Mouse (Mus musculus): ENCODE measurements around the gene Ccnd3.

The Ccnd3 gene

GRCm38 (mm10) chr17:47551049-47551448 is 46.2 kb downstream of the Ccnd3 start:
- DNase-seq (ENCODE audit: extremely low spot score) = no peak

- no peak for DNase-seq (ENCODE audit: extremely low spot score)
These were observed 48.1 kb downstream of the Ccnd3 start for GRCm38 (mm10) chr17:47552994-47553393.

DNA sequence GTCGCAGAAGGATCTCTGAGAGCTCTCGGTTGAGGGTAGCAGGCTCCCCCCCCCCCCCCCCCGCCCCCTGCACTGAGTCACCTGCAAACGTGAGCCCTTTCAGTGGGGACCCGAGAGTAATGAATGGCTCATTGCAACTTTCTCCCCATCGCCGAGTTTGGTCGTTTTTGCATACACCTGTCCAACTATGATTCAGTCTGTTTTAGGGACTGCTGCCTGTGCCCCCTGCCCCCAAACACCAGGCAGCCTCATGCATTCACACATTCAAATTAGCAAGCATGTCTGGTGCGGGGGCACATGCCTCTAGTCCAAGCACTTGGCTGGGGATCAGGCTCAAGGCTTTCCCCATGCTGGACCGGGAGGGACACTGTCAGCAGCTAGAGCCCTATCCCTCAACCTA is 49.8 kb downstream of the Ccnd3 start:
- no peak for DNase-seq (ENCODE audit: extremely low spot score)

DNA sequence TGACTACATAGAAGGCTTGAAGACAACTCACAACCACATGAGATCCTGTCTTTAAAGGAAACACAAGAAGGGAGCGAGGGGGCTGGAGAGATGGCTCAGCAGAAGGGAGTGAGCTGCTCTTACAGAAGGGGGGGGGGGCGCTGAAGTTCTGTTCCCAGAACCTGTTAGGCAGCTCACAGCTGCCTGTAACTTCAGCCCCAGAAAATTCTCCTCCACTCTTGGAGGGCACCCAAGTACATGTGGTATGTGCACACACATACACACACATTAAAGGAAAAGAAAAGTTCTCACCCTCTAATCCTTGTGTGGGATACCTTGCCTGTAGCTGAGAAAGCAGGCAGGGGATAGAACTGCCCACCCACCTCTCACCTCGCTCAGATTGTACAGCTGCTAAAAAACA is 52.3 kb downstream of the Ccnd3 start:
- no peak for DNase-seq (ENCODE audit: extremely low spot score)

DNA sequence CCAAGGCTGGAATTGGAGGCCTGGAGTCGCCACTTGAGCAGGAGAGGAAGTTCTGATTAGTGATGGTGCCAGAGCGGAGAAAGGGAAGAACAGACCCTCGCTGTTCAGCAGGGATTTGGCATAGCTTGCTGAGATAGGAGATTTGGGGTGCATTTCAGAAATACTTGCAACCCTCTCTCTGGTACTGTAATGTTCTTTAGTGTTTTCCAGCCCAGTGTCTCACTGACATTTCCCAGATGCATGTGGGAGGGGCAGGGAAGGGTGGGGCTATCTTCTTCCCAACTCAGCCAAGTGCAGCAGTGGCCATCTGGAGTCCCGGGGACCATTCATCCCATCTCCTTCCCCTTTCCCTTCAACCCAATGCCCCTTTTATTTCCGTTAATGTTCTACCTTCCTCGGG is 54.9 kb downstream of the Ccnd3 start:
- DNase-seq (ENCODE audit: extremely low spot score) = no peak

- no peak for DNase-seq (ENCODE audit: extremely low spot score)
These were observed 58.0 kb downstream of the Ccnd3 start for GRCm38 (mm10) chr17:47562875-47563274.

DNA sequence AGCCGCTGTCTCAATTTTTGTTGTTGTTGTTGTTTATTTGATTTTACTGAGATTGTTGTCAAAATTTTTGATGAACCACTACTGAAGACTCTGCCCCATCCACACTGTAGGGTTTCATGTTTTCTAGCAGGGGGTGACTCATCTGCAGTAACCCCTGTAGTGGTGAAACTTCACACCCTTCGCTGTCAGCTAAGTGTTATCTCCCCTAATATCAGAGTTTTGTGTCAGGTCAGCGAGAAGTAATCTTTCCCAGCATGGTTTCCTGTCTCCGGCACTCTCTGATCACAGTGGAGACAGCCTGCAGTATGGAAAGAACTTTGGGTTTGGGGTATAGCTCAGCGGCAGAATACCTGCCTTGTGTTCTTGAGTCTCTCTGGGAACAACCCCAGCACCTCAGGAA is 59.8 kb downstream of the Ccnd3 start:
- no peak for DNase-seq (ENCODE audit: extremely low spot score)

- DNase-seq (ENCODE audit: extremely low spot score) = peak; percentile 22
These were observed 61.3 kb downstream of the Ccnd3 start for GRCm38 (mm10) chr17:47566133-47566532.

DNA sequence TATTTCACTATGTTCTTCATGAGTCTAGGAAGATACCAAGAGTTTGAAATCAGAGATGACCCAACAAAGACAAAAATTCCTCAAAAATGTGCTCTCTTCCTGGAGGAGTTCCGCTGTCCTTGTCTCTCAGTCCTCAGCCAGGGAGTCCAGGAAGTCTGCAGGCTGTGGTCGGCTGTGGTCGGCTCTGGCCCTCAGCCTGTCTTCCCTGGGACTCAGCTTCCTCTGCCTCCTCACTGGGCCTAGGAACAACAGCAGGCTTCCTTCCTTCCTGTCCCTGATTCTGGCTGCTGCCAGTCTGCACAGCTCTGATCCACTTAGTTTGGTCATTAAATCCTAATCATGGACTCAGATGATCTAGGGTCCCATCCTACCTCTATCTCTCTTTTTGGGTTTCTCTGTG is 62.4 kb downstream of the Ccnd3 start:
- DNase-seq (ENCODE audit: extremely low spot score) = no peak

DNA sequence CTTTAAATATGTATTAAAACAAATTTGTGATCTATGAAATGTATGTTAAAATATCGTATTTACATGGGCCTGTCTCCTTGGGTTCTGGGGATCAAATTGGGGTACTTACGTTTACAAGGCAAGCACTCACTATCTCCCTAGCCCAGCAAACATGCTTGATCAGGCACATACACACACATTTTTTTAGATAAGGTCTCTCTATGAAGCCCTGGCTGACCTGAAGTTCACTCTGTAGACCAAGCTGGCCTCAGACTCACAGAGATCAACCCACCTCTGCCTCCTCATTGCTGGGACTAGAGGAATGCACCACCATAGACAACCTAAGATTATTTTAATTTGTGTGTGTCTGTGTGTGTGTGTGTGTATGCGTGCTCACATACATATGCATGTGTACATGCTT is 63.5 kb downstream of the Ccnd3 start:
- no peak for DNase-seq (ENCODE audit: extremely low spot score)

DNA sequence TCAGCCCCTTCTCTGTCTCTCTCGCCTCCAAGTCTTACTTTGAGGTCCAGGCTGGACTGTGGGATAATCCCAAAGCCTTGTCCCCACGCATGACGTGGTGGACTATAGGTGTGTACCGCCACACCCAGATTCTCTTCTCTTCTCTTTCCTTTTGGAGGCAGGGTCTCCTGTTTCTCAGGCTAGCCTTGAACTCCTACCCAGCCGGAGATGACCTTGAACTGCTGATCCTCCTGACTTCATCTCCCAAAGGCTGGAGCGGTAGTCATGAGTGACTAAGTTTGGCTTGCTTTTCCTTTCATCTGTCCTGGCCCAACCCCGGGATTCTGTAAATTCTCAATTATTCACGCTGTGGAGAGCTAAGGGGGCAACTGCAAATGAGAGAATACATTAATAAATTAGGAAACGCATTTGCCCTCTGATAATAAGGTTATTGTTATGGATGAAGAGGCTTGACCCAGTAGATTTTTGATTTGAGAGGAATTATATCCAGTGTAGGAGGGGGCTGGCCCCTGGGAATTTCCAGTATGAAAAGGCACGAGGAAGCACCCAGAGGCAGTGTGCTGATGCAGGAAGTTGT is 64.2 kb downstream of the Ccnd3 start:
- DNase-seq (ENCODE audit: extremely low spot score) = no peak

- DNase-seq (ENCODE audit: extremely low spot score) = peak; percentile 81
These were observed 66.8 kb downstream of the Ccnd3 start for GRCm38 (mm10) chr17:47571621-47572020.

DNA sequence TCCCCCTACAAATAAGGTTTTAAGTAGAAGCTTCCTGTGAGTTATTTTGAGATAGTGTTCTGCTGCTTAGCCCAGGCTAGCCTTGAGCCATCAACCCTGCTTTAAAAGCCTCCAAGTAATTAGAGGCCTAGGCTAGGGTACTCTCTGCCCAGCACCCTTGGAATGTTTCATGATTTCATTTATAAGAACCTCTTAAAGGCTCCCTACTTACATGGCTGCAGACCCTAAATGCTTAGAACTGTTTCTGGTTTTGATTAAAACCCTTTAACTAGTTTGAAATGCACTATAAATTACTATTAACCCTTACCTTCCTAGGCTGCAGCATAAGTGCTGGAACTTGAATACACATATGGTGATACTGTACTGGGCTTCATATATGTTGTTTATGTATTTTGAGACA is 67.6 kb downstream of the Ccnd3 start:
- no peak for DNase-seq (ENCODE audit: extremely low spot score)

- DNase-seq (ENCODE audit: extremely low spot score) = no peak
These were observed 69.2 kb downstream of the Ccnd3 start for GRCm38 (mm10) chr17:47574028-47574427.

GRCm38 (mm10) chr17:47574830-47575229 is 70.0 kb downstream of the Ccnd3 start:
- DNase-seq (ENCODE audit: extremely low spot score) = no peak

- no peak for DNase-seq (ENCODE audit: extremely low spot score)
These were observed 73.8 kb downstream of the Ccnd3 start for GRCm38 (mm10) chr17:47578655-47579054.

DNA sequence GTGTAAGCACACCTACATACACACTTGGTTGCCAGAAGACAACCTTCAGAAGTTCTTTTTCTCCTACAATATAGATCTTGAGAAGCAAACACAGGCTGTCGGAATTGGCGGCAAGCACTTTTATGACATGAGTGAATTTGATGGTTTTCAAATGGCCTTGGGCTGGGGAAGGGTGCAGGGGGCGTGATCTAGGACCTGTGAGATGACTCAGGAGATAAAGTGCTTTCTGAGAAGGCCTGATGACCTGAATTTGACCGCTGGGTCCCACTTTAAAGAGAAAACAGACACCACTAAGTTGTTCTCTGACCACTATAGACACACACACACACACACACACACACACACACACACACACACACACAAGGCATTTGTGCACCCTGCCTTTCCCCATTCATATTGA is 76.1 kb downstream of the Ccnd3 start:
- DNase-seq (ENCODE audit: extremely low spot score) = no peak

DNA sequence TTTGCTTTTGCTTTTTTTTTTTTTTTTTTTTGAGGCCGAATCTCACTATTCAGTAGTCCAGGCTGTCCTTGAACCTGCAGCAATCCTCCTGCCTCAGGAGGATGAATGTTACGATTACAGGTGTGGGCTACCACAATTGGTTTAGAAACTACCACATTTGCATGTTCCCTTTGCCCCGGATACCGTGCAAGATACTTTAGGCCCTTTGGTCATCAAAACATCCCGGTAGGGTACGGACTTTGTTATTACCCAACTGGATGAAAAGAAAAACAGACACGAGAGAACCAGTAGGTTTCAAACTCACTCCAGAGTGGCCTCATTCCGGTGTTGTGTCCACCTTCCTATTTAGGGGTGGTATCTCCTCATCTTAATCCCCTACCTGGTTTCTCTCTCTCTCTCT is 83.7 kb downstream of the Ccnd3 start:
- DNase-seq (ENCODE audit: extremely low spot score) = no peak

GRCm38 (mm10) chr17:47591073-47591472 is 86.2 kb downstream of the Ccnd3 start:
- DNase-seq (ENCODE audit: extremely low spot score) = no peak

DNA sequence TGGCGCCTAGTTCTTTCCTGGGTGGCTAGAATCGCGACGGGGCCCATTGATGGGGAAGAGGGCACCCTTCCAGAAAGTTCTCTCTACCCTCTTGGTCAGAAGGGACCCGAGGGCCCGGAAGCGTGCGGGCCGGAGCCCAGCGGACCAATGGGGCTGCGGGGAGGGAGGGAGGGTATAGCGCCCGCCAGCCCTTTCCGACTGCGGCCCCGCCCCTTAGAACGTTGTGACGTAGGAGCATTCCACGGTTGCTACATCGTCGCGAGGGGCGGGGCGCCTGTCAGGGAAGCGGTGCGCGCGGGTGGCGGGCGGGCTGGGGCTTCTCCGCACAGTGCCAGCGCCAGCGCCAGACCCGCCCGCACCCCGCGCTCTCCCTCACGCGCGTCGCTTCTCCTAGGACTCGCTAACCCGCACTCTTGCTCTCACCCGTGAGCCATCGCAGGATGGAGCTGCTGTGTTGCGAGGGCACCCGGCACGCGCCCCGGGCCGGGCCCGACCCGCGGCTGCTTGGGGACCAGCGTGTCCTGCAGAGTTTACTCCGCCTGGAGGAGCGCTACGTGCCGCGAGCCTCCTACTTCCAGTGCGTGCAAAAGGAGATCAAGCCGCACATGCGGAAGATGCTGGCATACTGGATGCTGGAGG is 88.5 kb downstream of the Ccnd3 start:
- peak; percentile 90 for DNase-seq (ENCODE audit: extremely low spot score)

- no peak for DNase-seq (ENCODE audit: extremely low spot score)
These were observed 89.0 kb downstream of the Ccnd3 start for GRCm38 (mm10) chr17:47593854-47594182.

GRCm38 (mm10) chr17:47594183-47594968 is 89.5 kb downstream of the Ccnd3 start:
- peak; percentile 58 for DNase-seq (ENCODE audit: extremely low spot score)

- DNase-seq (ENCODE audit: extremely low spot score) = no peak
These were observed 90.1 kb downstream of the Ccnd3 start for GRCm38 (mm10) chr17:47594969-47595247.

Measured in embryo, embryonic 9.5 days (tissue).